In genomic region chr15:101707454-101707853, GRCm38 (mm10) we compare ENCODE assay signal across 31 mouse cellular contexts. TPM values are rescaled to one million over a fixed set of nuclear protein-coding genes. Genes with fewer than 3 reads are reported as not detected.
DNase-seq lines count a peak whose midpoint lies in the region; ATAC-seq and TF ChIP-seq lines count a peak whose summit lies in the region.
"Had no signal": no experiment of that assay in that cellular context is flagged by ENCODE, and none has a peak within 500 bp of the region (broad histone marks: within the 10 kb centered on the region; RNA-seq: fewer than 3 reads in every experiment).

No protein-coding gene starts in this region.

- H3K36me3 ChIP-seq in heart, embryonic 10.5 days, result no peaks in the 10 kb centered on the region
- H3K36me3 ChIP-seq in liver, postnatal 0 days (replicated peaks; ENCODE audit: insufficient read depth, low read length), result no peaks in the 10 kb centered on the region
- H3K36me3 ChIP-seq in liver, embryonic 11.5 days (ENCODE audit: control insufficient read depth, insufficient read depth, low read length), result no peaks in the 10 kb centered on the region
- H3K36me3 ChIP-seq in stomach, postnatal 0 days (ENCODE audit: control insufficient read depth, insufficient read depth, low read length), result no peaks in the 10 kb centered on the region
- H3K36me3 ChIP-seq: embryonic facial prominence, embryonic 13.5 days; embryonic facial prominence, embryonic 15.5 days; forebrain, embryonic 10.5 days; forebrain, embryonic 12.5 days had no signal

- TF ChIP-seq EP300 in liver, postnatal 0 days (IDR thresholded peaks at IDR 0.05; ENCODE audit: low read depth), result no peak
- TF ChIP-seq EP300 in stomach, postnatal 0 days (optimal IDR thresholded peaks at IDR 0.05), result no peak

- H3K4me1 ChIP-seq in heart, embryonic 10.5 days, result no peaks in the 10 kb centered on the region
- no peaks in the 10 kb centered on the region for H3K4me1 ChIP-seq in liver, postnatal 0 days (ENCODE audit: insufficient read depth)
- H3K4me1 ChIP-seq in liver, embryonic 11.5 days (replicated peaks; ENCODE audit: control insufficient read depth, insufficient read depth, low read length), result no peaks in the 10 kb centered on the region
- H3K4me1 ChIP-seq in stomach, postnatal 0 days (replicated peaks; ENCODE audit: control insufficient read depth, insufficient read depth), result no peaks in the 10 kb centered on the region
- H3K4me1 ChIP-seq: forebrain, embryonic 12.5 days had no signal

- no peak overlapping the region for H3K4me3 ChIP-seq in heart, embryonic 10.5 days
- H3K4me3 ChIP-seq in liver, postnatal 0 days (ENCODE audit: low read depth, low read length), result no peak overlapping the region
- no peak overlapping the region for H3K4me3 ChIP-seq in liver, embryonic 11.5 days (ENCODE audit: low read depth, low read length)
- H3K4me3 ChIP-seq in stomach, postnatal 0 days (ENCODE audit: low read depth, low read length), result no peak overlapping the region
- H3K4me3 ChIP-seq: embryonic facial prominence, embryonic 13.5 days; embryonic facial prominence, embryonic 15.5 days; erythroblast, embryonic 14.5 days; forebrain, embryonic 10.5 days; forebrain, embryonic 12.5 days had no signal

- DNase-seq in heart, embryonic 10.5 days (ENCODE audit: low spot score), result peak; percentile 74
- no peak for DNase-seq in heart, postnatal 14 days
- DNase-seq in liver, postnatal 0 days, result peak; percentile 10
- DNase-seq in liver, embryonic 11.5 days (ENCODE audit: low spot score), result no peak
- peak; percentile 12 for DNase-seq in urinary bladder, adult 2 months (ENCODE audit: low spot score)
- no peak for DNase-seq in urinary bladder, adult 18-20 months (ENCODE audit: low spot score in 2 of 2)
- DNase-seq in stomach, postnatal 0 days (ENCODE audit: low spot score), result peak; percentile 8
- DNase-seq in thymus, postnatal 36 days, result no peak
- DNase-seq: adrenal gland, adult 2 months; adrenal gland, postnatal 10 days; adrenal gland, postnatal 25 days; cerebellum, adult 11 months; cerebellum, adult 18-20 months; cerebellum, adult 8-10 months; cerebellum, adult 9-11 months; cerebellum, postnatal 14 days; cerebellum, postnatal 36 days; embryo, embryonic 11 days had no signal

- H3K9ac ChIP-seq in liver, postnatal 0 days (replicated peaks), result no peak overlapping the region
- H3K9ac ChIP-seq in liver, embryonic 11.5 days (ENCODE audit: low read depth, low read length), result no peak overlapping the region
- H3K9ac ChIP-seq in stomach, postnatal 0 days (ENCODE audit: low read length), result no peak overlapping the region
- H3K9ac ChIP-seq: embryonic facial prominence, embryonic 13.5 days; embryonic facial prominence, embryonic 15.5 days; forebrain, embryonic 12.5 days had no signal

- WGBS in heart, embryonic 10.5 days, result 77% methylated on average over 9 of the region's 9 CpGs
- 72% methylated on average over 9 of the region's 9 CpGs for WGBS in liver, postnatal 0 days (ENCODE audit: insufficient replicate concordance)
- WGBS in liver, embryonic 11.5 days, result 85% methylated on average over 9 of the region's 9 CpGs
- WGBS in stomach, postnatal 0 days, result 83% methylated on average over 9 of the region's 9 CpGs

- H3K27ac ChIP-seq in heart, embryonic 10.5 days, result no peak overlapping the region
- H3K27ac ChIP-seq in liver, postnatal 0 days (ENCODE audit: low read depth), result no peak overlapping the region
- no peak overlapping the region for H3K27ac ChIP-seq in liver, embryonic 11.5 days (ENCODE audit: low read depth, low read length)
- no peak overlapping the region for H3K27ac ChIP-seq in stomach, postnatal 0 days (replicated peaks)
- H3K27ac ChIP-seq: embryonic facial prominence, embryonic 13.5 days; embryonic facial prominence, embryonic 15.5 days; forebrain, embryonic 10.5 days; forebrain, embryonic 12.5 days had no signal

- no peaks in the 10 kb centered on the region for H3K9me3 ChIP-seq in heart, embryonic 10.5 days
- H3K9me3 ChIP-seq in liver, postnatal 0 days (ENCODE audit: low read length), result no peaks in the 10 kb centered on the region
- H3K9me3 ChIP-seq in liver, embryonic 11.5 days (ENCODE audit: control insufficient read depth, low read length), result no peaks in the 10 kb centered on the region
- H3K9me3 ChIP-seq in stomach, postnatal 0 days (ENCODE audit: control insufficient read depth, low read length), result no peaks in the 10 kb centered on the region
- H3K9me3 ChIP-seq: embryonic facial prominence, embryonic 13.5 days; embryonic facial prominence, embryonic 15.5 days; forebrain, embryonic 10.5 days; forebrain, embryonic 12.5 days had no signal

- intact Hi-C loops in heart, postnatal 14 days (cut with DNase I), result no loop called here

- peaks cover 26% of the 10 kb centered on the region for H3K27me3 ChIP-seq in heart, embryonic 10.5 days (ENCODE audit: insufficient read depth, poor library complexity, severe bottlenecking)
- H3K27me3 ChIP-seq in liver, postnatal 0 days (ENCODE audit: insufficient read depth, low read length), result no peaks in the 10 kb centered on the region
- no peaks in the 10 kb centered on the region for H3K27me3 ChIP-seq in liver, embryonic 11.5 days (replicated peaks; ENCODE audit: control insufficient read depth, insufficient read depth, low read length)
- no peaks in the 10 kb centered on the region for H3K27me3 ChIP-seq in stomach, postnatal 0 days (ENCODE audit: control insufficient read depth, insufficient read depth, low read length)
- H3K27me3 ChIP-seq: embryonic facial prominence, embryonic 13.5 days; embryonic facial prominence, embryonic 15.5 days; forebrain, embryonic 12.5 days had no signal

- no peak for ATAC-seq in liver, postnatal 0 days
- no peak for ATAC-seq in liver, embryonic 11.5 days (replicated peaks; ENCODE audit: low FRiP score)
- no peak for ATAC-seq in stomach, postnatal 0 days (ENCODE audit: low FRiP score, low TSS enrichment)
- ATAC-seq: forebrain, embryonic 14.5 days had no signal

- H3K4me2 ChIP-seq in liver, postnatal 0 days (ENCODE audit: low read depth, low read length), result no peak overlapping the region
- H3K4me2 ChIP-seq in liver, embryonic 11.5 days, result no peak overlapping the region
- no peak overlapping the region for H3K4me2 ChIP-seq in stomach, postnatal 0 days (replicated peaks; ENCODE audit: low read depth)
- H3K4me2 ChIP-seq: embryonic facial prominence, embryonic 13.5 days; embryonic facial prominence, embryonic 15.5 days; forebrain, embryonic 12.5 days had no signal

- TF ChIP-seq CTCF in liver, postnatal 0 days (IDR thresholded peaks at IDR 0.05; ENCODE audit: low read depth), result no peak
- TF ChIP-seq CTCF in stomach, postnatal 0 days (IDR thresholded peaks at IDR 0.05; ENCODE audit: low read depth), result no peak

RNA-seq across cellular contexts. Expression of gene Krt5, which starts 5.2 kb away (rescaled TPM):
- 0.33 and 1.4 TPM in 2 replicates for polyA plus RNA-seq in heart, embryonic 10.5 days (2016; fragmentation: Nextera tagmentation; extraction: Ambion mirVana)
- 1 to 10 TPM in 1 of 2 experiments, under 1 TPM in 1; 0.33 to 2.1 TPM for total RNA-seq in heart, postnatal 14 days (2021)
- polyA plus RNA-seq in liver, postnatal 0 days (2015; fragmentation: Nextera tagmentation; extraction: Ambion mirVana), result not detected in 2 replicates
- polyA plus RNA-seq in liver, embryonic 11.5 days (2014; fragmentation: Nextera tagmentation; extraction: Ambion mirVana), result 0.48 and 0.63 TPM in 2 replicates
- 508 and 532 TPM in 2 replicates for polyA plus RNA-seq in urinary bladder, adult 2 months (2012; rRNA removed)
- polyA plus RNA-seq in stomach, postnatal 0 days (2015; fragmentation: Nextera tagmentation; extraction: Ambion mirVana), result 504 and 557 TPM in 2 replicates
- total RNA-seq: adrenal gland, adult 2 months; adrenal gland, postnatal 10 days; adrenal gland, postnatal 25 days; adrenal gland, postnatal 4 days; common myeloid progenitor, adult 5-6 weeks; MEL had no signal
- polyA plus RNA-seq: adrenal gland, adult 2 months; erythroblast, embryonic 14.5 days; forebrain, embryonic 14.5 days had no signal

RNA-seq across cellular contexts. Expression of gene Krt6a, which starts 13.3 kb away (rescaled TPM):
- polyA plus RNA-seq in heart, embryonic 10.5 days (2016; fragmentation: Nextera tagmentation; extraction: Ambion mirVana), result 0.05 TPM in 1 of 2 replicates, not detected in the other
- total RNA-seq in heart, postnatal 14 days (2021), result not detected
- not detected in 2 replicates for polyA plus RNA-seq in liver, postnatal 0 days (2015; fragmentation: Nextera tagmentation; extraction: Ambion mirVana)
- polyA plus RNA-seq in liver, embryonic 11.5 days (2014; fragmentation: Nextera tagmentation; extraction: Ambion mirVana), result not detected in 2 replicates
- 0.03 TPM in 1 of 2 replicates, not detected in the other for polyA plus RNA-seq in urinary bladder, adult 2 months (2012; rRNA removed)
- 30.7 and 42.9 TPM in 2 replicates for polyA plus RNA-seq in stomach, postnatal 0 days (2015; fragmentation: Nextera tagmentation; extraction: Ambion mirVana)
- total RNA-seq: adrenal gland, adult 2 months; adrenal gland, postnatal 10 days; adrenal gland, postnatal 25 days; adrenal gland, postnatal 4 days; common myeloid progenitor, adult 5-6 weeks; MEL had no signal
- polyA plus RNA-seq: adrenal gland, adult 2 months; C2C12; erythroblast, embryonic 14.5 days; forebrain, embryonic 10.5 days; forebrain, embryonic 12.5 days; forebrain, embryonic 14.5 days had no signal

RNA-seq across cellular contexts. Expression of gene Krt6b, which starts 27.4 kb away (rescaled TPM):
- polyA plus RNA-seq in heart, embryonic 10.5 days (2016; fragmentation: Nextera tagmentation; extraction: Ambion mirVana), result not detected in 2 replicates
- total RNA-seq in heart, postnatal 14 days (2021), result under 1 TPM in 1 of 2 experiments, not detected in 1; 0.22 TPM
- polyA plus RNA-seq in liver, postnatal 0 days (2015; fragmentation: Nextera tagmentation; extraction: Ambion mirVana), result not detected in 2 replicates
- polyA plus RNA-seq in liver, embryonic 11.5 days (2014; fragmentation: Nextera tagmentation; extraction: Ambion mirVana), result not detected in 2 replicates
- not detected in 2 replicates for polyA plus RNA-seq in urinary bladder, adult 2 months (2012; rRNA removed)
- polyA plus RNA-seq in stomach, postnatal 0 days (2015; fragmentation: Nextera tagmentation; extraction: Ambion mirVana), result 3.3 and 4.7 TPM in 2 replicates
- total RNA-seq: adrenal gland, adult 2 months; adrenal gland, postnatal 10 days; adrenal gland, postnatal 25 days; adrenal gland, postnatal 4 days; common myeloid progenitor, adult 5-6 weeks; ES-E14; MEL had no signal
- polyA plus RNA-seq: adrenal gland, adult 2 months; brain, embryonic 14.5 days; C2C12; embryonic facial prominence, embryonic 11.5 days; erythroblast, embryonic 14.5 days; forebrain, embryonic 10.5 days; forebrain, embryonic 12.5 days; forebrain, embryonic 14.5 days had no signal

RNA-seq across cellular contexts. Expression of gene Krt71, which starts 35.5 kb away (rescaled TPM):
- polyA plus RNA-seq in heart, embryonic 10.5 days (2016; fragmentation: Nextera tagmentation; extraction: Ambion mirVana), result not detected in 2 replicates
- not detected for total RNA-seq in heart, postnatal 14 days (2021)
- polyA plus RNA-seq in liver, postnatal 0 days (2015; fragmentation: Nextera tagmentation; extraction: Ambion mirVana), result not detected in 2 replicates
- not detected in 2 replicates for polyA plus RNA-seq in liver, embryonic 11.5 days (2014; fragmentation: Nextera tagmentation; extraction: Ambion mirVana)
- polyA plus RNA-seq in urinary bladder, adult 2 months (2012; rRNA removed), result not detected in 2 replicates
- not detected in 2 replicates for polyA plus RNA-seq in stomach, postnatal 0 days (2015; fragmentation: Nextera tagmentation; extraction: Ambion mirVana)
- total RNA-seq: adrenal gland, adult 2 months; adrenal gland, postnatal 10 days; adrenal gland, postnatal 25 days; adrenal gland, postnatal 4 days; common myeloid progenitor, adult 5-6 weeks; ES-E14; MEL had no signal
- polyA plus RNA-seq: adrenal gland, adult 2 months; C2C12; embryonic facial prominence, embryonic 11.5 days; erythroblast, embryonic 14.5 days; forebrain, embryonic 10.5 days; forebrain, embryonic 12.5 days; forebrain, embryonic 14.5 days had no signal

Comparison
In these comparisons a context has a peak if more than half of its experiments do, and no peak if none do; other contexts are left out.
1. DNase-seq: peak in heart, embryonic 10.5 days (single experiment), liver, postnatal 0 days (single experiment), urinary bladder, adult 2 months (single experiment) and stomach, postnatal 0 days (single experiment); none in heart, postnatal 14 days (0 of 2), liver, embryonic 11.5 days (single experiment), urinary bladder, adult 18-20 months (0 of 2) and thymus, postnatal 36 days (0 of 2).
2. RNA of gene Krt5, which starts 5.2 kb away (polyA plus RNA-seq): 508 to 532 TPM in urinary bladder, adult 2 months and 504 to 557 TPM in stomach, postnatal 0 days; 0.33 to 1.4 TPM in heart, embryonic 10.5 days, 0.48 to 0.63 TPM in liver, embryonic 11.5 days and not detected in liver, postnatal 0 days; every median in the first group is over 100 times any median in the second.
3. RNA of gene Krt6a, which starts 13.3 kb away (polyA plus RNA-seq): 30.7 to 42.9 TPM in stomach, postnatal 0 days; 0.05 TPM in heart, embryonic 10.5 days, 0.03 TPM in urinary bladder, adult 2 months, not detected in liver, postnatal 0 days and not detected in liver, embryonic 11.5 days; every median in the first group is over 10 times any median in the second.